Mouse (Mus musculus): ENCODE results near the gene Txndc8.

Txndc8 gene

DNA sequence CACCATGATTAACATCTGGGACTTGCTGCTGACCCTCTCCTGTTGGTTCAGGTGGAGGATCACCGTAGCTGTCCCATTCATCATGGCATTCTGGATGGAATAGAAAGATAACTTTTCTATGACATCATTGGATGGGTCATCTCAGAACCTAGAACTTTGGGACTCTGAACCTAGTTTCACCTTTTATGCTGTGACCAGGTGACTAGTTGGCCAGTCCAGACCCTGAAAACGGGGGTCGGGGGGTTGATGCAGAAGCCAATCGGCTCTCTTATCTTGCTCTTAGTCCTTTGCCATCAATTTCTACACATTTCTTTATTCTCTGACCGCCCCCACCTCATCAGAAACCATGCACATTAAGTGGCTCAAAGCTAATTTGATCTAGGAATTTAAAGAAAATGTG is at the start of gene Txndc8:
Gene Txndc8, minus strand, starts transcription at position 101 of the 400 bp plus-strand sequence.
- DNase-seq (ENCODE audit: low read depth, low spot score) = no peak

DNA sequence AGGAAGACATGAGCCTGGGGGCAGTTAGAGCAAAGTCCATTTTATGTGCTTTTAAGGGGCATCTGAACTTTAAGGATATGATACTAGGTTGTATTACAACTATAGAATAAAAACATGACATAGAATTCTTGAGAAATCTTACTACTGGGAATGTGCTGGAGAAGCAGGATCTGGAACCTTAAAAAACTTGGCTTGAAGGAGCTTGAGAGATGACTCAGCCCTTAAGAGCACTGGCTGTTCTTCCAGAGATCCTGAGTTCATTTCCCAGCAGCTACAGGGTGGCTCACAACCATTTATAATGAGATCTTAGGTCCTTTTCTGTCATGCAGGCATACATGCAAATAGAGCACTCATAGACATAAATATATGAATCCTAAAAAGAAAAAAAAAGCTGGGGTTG is 46.7 kb upstream of the Txndc8 start:
- DNase-seq (ENCODE audit: low read depth, low spot score) = peak; percentile 46

- DNase-seq (ENCODE audit: low read depth, low spot score) = no peak
Observed at GRCm38 (mm10) chr4:58054441-58054840, 45.5 kb upstream of the Txndc8 start.

DNA sequence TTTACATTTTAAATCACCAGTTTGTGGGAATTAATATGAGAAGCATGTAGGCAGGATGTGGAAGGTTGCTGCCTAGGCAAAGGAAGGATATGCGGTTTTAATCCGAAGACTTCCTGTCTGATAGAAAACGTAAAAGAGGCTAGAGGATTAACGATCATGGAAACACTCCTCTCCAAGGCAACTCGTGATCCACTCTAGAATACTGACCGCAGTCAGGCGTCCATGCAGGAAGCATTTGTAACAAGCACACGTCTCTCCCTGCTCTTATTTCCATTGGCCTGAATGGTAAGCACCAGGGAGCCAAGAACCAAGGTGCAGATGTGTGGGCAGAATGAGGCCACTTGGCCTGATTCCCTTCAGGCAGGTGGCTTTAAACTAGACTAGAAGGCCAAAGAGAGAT is 41.8 kb upstream of the Txndc8 start:
- no peak for DNase-seq (ENCODE audit: low read depth, low spot score)

DNA sequence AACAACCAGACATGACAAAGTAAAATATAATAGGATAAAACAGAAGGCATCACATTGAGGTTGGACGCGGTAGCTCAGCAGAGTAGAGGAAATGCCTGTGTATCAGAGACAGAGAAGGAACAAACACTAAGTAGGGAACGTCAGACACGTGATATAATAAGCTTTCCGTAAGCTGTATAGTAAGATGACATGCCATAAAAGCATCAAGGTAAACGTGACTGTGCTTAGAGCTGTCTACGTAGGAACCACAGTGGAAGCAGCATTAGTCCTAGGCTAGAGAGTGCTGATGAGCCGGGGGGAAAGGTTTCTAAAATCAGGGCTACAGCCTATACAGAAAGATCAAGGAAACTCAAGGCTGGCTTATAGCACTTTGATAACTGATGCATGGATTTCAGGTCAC is 41.4 kb upstream of the Txndc8 start:
- DNase-seq (ENCODE audit: low read depth, low spot score) = no peak

GRCm38 (mm10) chr4:58044833-58045232 is 35.9 kb upstream of the Txndc8 start:
- no peak for DNase-seq (ENCODE audit: low read depth, low spot score)

- no peak for DNase-seq (ENCODE audit: low read depth, low spot score)
Observed at GRCm38 (mm10) chr4:58044356-58044755, 35.4 kb upstream of the Txndc8 start.

- no peak for DNase-seq (ENCODE audit: low read depth, low spot score)
Observed at GRCm38 (mm10) chr4:58040093-58040492, 31.2 kb upstream of the Txndc8 start.

GRCm38 (mm10) chr4:58037096-58037705 is 28.3 kb upstream of the Txndc8 start:
- DNase-seq (ENCODE audit: low read depth, low spot score) = no peak

DNA sequence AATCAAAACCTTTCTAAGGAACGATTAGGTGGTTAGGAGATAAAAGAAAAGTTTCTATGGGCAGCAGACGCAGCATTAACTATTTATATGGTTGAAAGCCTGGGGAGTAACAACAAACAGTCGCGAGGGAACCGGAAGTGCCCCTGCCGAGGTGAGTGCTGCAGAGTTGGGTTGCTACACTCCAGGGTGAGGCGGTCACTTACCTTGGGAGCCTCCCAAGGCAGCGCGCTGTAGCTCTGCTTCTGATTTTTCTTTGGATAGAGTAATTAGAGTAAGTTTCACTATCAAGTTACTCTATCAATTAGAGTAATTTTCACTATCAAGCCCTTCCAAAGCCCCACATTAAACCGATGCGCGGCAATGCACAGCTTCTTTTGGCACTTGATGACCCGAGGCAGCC is 25.7 kb upstream of the Txndc8 start:
- no peak for DNase-seq (ENCODE audit: low read depth, low spot score)

- no peak for DNase-seq (ENCODE audit: low read depth, low spot score)
Observed at GRCm38 (mm10) chr4:58032714-58033113, 23.8 kb upstream of the Txndc8 start.

DNA sequence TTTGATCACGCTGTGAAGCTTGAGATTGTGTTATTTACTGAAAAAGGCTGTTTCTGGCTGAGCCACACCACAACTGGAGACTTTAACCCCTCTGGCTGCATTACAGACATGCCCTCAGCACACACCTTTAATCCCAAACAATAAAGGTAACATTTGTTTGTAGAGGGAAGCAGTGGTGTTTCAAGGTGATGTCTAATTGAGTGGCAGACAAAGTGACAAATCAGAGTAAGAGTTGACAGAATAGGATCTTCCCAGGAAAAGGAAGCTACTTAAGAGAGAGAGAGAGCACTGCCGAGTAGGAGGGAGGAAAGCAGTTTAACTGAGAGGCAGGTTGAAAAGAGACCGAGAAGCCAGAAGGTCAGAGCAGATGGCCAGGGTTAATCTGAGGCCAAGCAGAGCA is 5.4 kb downstream of the Txndc8 start:
- no peak for DNase-seq (ENCODE audit: low read depth, low spot score)

DNA sequence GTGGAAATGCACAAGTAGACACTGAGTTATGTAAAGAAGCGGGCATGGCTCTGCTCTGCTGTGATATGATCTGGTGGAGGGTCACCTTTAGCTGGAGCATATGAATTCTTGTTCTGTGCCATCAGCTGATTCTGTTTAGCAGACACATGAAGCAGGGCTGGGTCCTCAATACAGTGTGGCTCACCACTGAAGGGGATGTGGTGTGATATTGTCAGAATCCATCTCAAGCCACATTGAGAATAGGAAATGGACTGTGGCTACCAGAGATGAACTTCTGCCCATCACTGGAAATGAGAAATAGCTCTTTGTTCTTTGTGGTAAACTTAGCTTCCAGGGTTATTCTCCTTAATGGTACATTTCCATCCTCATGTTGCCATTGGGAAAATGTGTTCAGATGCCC is 17.5 kb downstream of the Txndc8 start:
- no peak for DNase-seq (ENCODE audit: low read depth, low spot score)

DNA sequence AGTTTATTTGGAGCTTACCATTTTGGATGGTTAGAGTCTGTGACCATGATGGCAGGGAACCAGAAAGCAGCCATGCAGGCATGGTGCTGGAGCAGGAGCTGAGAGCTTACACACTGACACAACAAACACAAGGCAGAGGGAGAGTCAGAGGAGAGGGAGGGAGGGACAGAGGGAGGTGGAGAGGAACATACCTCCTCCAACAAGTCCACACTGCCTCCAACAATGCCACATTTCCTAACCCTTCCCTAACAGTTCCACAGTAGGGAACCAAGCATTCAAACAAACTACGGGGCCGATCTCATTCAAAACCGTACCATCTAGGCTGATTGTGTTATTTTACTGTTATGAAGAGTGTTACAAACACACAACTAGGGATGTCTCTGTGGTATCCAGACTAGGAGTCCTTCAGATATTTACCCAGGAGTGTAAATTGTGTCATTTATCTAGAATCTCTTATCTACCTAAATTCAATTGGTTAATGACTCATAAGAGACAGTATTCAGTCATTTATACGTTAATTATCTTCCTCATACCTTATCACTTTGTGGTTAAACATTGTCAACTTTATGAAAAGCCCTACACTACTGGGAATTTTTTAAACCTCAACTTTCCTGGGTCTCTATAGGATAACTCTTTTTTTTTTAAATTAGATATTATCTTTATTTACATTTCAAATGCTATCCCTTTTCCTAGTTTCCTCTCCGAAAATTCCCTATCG is 34.4 kb downstream of the Txndc8 start:
- no peak for DNase-seq (ENCODE audit: low read depth, low spot score)

GRCm38 (mm10) chr4:57973592-57974268 is 35.2 kb downstream of the Txndc8 start:
- no peak for DNase-seq (ENCODE audit: low read depth, low spot score)

- no peak for DNase-seq (ENCODE audit: low read depth, low spot score)
Observed at GRCm38 (mm10) chr4:57970285-57970684, 38.6 kb downstream of the Txndc8 start.

GRCm38 (mm10) chr4:57967195-57967594 is 41.7 kb downstream of the Txndc8 start:
- DNase-seq (ENCODE audit: low read depth, low spot score) = no peak

DNA sequence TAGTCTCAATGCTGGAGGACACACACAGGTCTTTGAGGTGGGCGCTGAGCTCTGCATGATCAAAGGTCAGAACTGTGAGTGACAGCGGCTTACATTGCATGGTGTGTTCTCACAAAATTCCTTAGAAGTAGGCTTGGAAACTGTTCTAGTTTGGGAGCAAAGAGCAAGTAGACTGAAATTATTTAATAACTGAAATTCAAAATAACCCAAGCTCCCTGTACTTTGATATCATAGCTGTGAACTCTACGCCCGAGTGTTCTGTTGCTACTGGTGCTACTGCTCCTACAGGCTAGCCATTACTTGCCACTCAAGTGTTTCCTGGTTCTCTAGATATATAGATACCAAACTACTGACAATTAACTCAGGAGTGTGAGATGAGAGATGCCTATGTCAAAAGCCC is 43.4 kb downstream of the Txndc8 start:
- DNase-seq (ENCODE audit: low read depth, low spot score) = no peak

DNA sequence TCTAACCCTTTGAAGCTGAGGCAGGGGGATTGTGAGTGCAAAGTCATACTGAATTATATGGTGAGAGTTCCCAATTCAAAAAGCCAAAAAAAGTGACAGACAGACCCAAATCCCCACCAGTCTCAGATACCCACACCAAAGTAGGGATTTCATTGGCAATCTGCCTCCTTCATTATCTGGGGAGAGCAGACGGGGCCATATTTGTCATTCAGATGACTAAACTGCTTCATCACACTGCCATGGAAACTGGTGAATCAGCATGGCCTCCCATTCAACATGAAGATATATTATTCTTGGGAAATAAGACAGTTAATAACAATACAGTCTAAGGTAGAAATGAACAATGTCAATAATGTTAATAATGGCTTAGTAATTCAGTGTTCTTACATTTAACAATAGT is 44.8 kb downstream of the Txndc8 start:
- DNase-seq (ENCODE audit: low read depth, low spot score) = no peak

DNA sequence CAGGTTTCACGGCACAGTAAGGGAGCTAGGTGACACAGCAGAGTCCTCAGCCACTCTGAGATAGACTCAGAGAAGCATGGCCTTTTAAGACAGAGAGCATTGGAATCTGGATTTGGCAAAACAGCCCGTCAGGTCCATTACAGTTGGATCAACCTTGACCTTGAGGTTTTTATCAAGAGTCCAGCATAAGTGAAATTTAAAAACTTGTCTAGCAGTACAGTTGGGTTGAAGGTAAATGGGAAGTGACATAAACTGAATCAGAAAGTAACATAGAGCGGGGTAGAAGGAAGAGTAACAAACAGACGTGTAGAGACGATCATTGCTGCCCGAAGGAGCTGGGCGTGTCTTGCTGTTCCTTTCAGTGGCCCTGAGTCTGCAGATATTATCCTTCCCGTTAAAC is 49.9 kb downstream of the Txndc8 start:
- no peak for DNase-seq (ENCODE audit: low read depth, low spot score)

DNA sequence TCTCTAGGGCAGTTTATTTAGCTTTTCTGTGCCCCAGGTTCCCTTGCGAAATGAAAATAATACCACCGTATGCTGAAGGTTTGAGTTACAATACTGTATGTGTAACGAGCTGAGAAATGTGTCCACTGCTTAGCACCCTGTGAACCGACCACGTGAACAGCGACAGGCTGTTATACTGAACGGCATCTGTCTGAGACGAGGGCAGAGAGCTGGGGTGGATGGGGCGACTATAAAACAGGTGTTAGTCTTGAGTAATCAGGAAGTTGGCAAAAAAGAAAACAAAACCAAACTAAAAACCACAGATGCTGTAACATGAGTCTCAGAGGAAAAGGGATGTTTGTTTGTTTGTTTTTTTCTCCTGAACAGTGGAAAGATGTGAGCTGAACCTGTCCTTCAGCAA is 50.8 kb downstream of the Txndc8 start:
- DNase-seq (ENCODE audit: low read depth, low spot score) = no peak

DNA sequence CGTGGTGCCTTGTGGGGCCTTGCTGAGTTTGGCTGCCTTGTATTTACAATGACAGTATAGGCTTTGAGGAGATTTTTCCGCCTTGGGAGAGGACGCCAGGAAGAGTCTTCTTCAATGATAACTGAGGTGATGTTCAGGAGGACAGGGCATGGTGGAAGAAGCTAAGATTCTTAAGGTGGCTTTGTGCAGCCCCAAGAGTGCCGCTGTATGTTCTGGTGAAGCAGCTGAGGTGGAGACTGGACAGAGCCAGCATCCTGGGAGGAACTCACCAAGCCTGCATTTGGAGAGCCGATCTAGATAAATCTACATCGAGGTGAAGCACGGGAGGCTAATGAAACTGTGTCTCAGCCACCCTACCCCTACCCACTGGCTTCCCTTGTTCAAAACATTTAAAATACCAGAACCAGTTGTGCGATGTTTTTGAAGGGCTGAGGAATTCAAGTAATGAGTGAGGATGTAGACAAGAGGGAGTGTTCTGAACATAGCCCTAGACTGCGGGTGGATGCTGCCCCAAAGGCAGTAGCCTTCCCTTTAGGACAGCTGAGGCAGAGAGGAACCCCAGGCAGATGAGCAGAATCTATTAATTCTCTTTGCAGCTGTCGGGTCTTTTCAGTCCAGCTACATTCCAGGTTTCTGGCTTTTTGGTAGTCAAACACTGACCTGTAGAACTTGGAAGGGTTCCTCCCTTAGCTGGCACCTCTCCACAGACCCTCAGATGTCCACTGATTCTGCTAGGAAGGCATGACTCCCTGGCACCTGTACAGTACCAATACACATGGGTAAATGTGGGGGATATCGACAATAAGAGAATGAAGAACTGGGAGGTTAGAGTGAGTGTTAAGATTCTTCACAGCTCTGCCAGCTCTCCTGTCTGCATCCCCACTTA is 51.5 kb downstream of the Txndc8 start:
- DNase-seq (ENCODE audit: low read depth, low spot score) = no peak

Measured in skeletal muscle tissue, adult 2 months (tissue).